Mouse (Mus musculus) G1E (cell line): Measurements from ENCODE around the gene Rrad.

Experiments
- CTCF ChIP-seq: IDR thresholded peaks from 2 replicates; pipeline ENCODE4 v1.5.1; 2012; ENCODE audit warnings: low read depth, low read length, inconsistent platforms, mixed read lengths
- GATA1 ChIP-seq: IDR thresholded peaks from 2 replicates; pipeline ENCODE4 v1.6.1; 2012; ENCODE audit warnings: borderline replicate concordance, low read length, inconsistent platforms, mixed read lengths
- POLR2AphosphoS5 ChIP-seq: IDR thresholded peaks from 2 replicates; pipeline ENCODE4 v1.6.1; 2012; ENCODE audit warnings: low read depth, low read length, inconsistent platforms; ENCODE audit not compliant: insufficient replicate concordance

DNA sequence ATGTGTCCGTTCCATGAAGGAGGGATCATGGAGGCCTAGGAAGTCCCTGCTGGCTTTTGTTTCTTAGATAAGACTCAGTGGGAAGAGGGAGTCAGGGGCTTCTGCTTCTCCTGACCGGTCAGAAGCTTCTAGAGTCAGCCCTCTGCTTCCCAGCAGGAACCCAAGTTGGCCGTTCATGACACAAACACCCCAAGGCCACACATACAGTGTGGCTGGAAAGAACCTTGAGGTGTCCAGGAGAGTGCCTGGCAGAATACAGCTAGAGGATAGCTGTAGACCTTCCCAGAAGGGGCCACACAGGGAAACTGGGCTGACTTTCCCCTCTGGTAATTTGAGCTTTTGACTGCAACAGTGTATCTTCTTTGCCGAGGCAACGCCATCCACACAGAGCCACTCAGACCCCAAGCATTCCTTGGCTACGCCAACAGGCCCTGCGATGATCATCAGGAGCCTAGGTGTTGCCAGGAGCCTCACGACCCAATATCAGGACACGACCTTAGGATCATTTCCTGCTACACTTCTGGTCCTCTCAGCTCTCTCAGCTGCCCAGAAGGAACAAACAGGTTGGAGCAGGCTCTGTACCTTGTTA, 2.1 kb upstream of the Rrad start:
- TF ChIP-seq CTCF (no peak), POLR2AphosphoS5 (no peak), GATA1 (no peak)
